Mouse (Mus musculus) stomach, embryonic 14.5 days (tissue): ENCODE results near the gene Htr3a. TPM values are rescaled to one million over a fixed set of nuclear protein-coding genes. Genes with fewer than 3 reads are reported as not detected.

ENCODE experiments used
- ATAC-seq: fragments of 200-750 bp; cut with Nextera tagmentation; 2 replicates; pipeline ENCODE4 v1.8.0; 2017; ENCODE audit warnings: low read depth, moderate TSS enrichment; ENCODE audit not compliant: insufficient number of reproducible peaks, insufficient read depth, low FRiP score
- H3K27ac ChIP-seq: fragments of 300-500 bp; sonication (generic); 2 replicates; pipeline ENCODE4 v1.5.1; 2014; ENCODE audit warnings: mild to moderate bottlenecking, low read length, moderate library complexity, mixed read lengths
- H3K27me3 ChIP-seq: fragments of 300-500 bp; sonication (generic); 2 replicates; pipeline ENCODE4 v1.6.1; 2014; ENCODE audit warnings: low read length, control low read depth, mixed read lengths; ENCODE audit not compliant: control insufficient read depth, insufficient read depth
- H3K36me3 ChIP-seq: fragments of 300-500 bp; sonication (generic); 2 replicates; pipeline ENCODE4 v1.6.1; 2014; ENCODE audit warnings: mild to moderate bottlenecking, control low read depth, low read length, moderate library complexity, mixed read lengths; ENCODE audit not compliant: control insufficient read depth, insufficient read depth
- H3K4me1 ChIP-seq: fragments of 300-500 bp; sonication (generic); 2 replicates; pipeline ENCODE4 v1.6.1; 2014; ENCODE audit warnings: low read length, control low read depth, mixed read lengths; ENCODE audit not compliant: control insufficient read depth, insufficient read depth
- H3K4me2 ChIP-seq: fragments of 300-500 bp; sonication (generic); replicated peaks from 2 replicates; pipeline ENCODE4 v1.6.1; 2014; ENCODE audit warnings: low read depth, low read length, control low read depth
- H3K4me3 ChIP-seq: fragments of 300-500 bp; sonication (generic); 2 replicates; pipeline ENCODE4 v1.5.1; 2014; ENCODE audit warnings: low read depth, low read length, control low read depth
- H3K9ac ChIP-seq: fragments of 300-500 bp; sonication (generic); replicated peaks from 2 replicates; pipeline ENCODE4 v1.6.1; 2014; ENCODE audit warnings: low read depth, mild to moderate bottlenecking, control low read depth, low read length, moderate library complexity, mixed read lengths
- H3K9me3 ChIP-seq: fragments of 300-500 bp; sonication (generic); 2 replicates; pipeline ENCODE4 v1.6.1; 2016; ENCODE audit warnings: low read depth, low read length, control low read depth; ENCODE audit not compliant: control insufficient read depth
- WGBS: fragments of 180-500 bp; shearing (Covaris S2); extraction: QIAGEN DNeasy Blood & Tissue Kit; methylation state at CpG from one replicate; pipeline ENCODE4 v1.1.7; 2014; 5-methylcytosine and 5-hydroxymethylcytosine counted together
- polyA plus RNA-seq: library from polyadenylated mRNA; unstranded; fragments of >200 nt; fragmentation: Nextera tagmentation; extraction: Ambion mirVana; gene quantifications from 2 replicates; pipeline ENCODE4 v1.2.1, GENCODE M21; 2014

The Htr3a gene
- polyA plus RNA-seq, 1 experiment from 2014 or later, result 0.77 TPM

DNA sequence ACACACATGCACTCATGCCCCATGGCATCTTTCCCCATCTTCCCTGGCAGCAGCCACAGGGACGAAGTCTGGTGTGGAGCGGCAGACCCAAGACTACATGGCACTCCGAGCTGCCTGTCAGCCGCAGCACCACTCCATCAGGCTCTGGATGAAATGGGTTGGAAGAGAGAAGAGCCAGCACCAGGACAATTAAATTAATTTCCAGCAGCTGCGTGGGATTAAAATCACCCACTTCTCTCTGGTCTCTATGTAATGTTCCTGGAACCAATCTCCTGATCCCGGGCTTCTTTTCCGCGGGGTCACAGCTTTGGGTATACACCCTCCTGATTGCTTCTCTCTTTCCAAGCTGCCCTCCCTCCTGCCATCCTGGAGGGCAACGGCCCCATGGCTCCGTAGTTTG lies 49.4 kb downstream of the Htr3a start:
- Histone ChIP-seq H3K4me3 (no peak overlapping the region), H3K9ac (no peak overlapping the region), H3K27me3 (no peaks in the 10 kb centered on the region), H3K27ac (no peak overlapping the region), H3K4me1 (no peaks in the 10 kb centered on the region), H3K4me2 (no peak overlapping the region), H3K9me3 (no peaks in the 10 kb centered on the region), H3K36me3 (no peaks in the 10 kb centered on the region)
- no peak for ATAC-seq
- WGBS, result 87% methylated on average over 10 of the region's 10 CpGs

DNA sequence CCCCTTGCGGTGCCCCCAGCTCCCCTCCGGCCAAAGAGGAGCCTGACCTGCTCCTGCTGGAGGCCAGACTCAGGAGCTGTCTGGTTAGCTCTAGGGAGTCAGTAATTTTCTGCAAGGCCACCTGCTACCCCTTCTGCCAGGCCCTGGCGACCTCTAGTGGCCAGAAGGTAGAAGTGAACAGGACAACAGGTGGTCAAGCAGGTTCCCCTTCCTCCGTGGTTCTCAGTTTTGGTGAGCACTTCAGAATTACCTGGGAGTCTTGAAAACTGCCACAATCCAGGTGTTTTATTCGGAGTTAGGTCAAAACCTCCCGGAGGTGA lies 50.4 kb downstream of the Htr3a start:
- Histone ChIP-seq H3K9ac (no peak overlapping the region), H3K4me2 (no peak overlapping the region), H3K4me3 (no peak overlapping the region), H3K36me3 (no peaks in the 10 kb centered on the region), H3K27me3 (no peaks in the 10 kb centered on the region), H3K27ac (no peak overlapping the region), H3K9me3 (no peaks in the 10 kb centered on the region), H3K4me1 (no peaks in the 10 kb centered on the region)
- peak; percentile 69; the same call in 1 of the 2 replicates for ATAC-seq
- 4% methylated on average over 6 of the region's 6 CpGs for WGBS

DNA sequence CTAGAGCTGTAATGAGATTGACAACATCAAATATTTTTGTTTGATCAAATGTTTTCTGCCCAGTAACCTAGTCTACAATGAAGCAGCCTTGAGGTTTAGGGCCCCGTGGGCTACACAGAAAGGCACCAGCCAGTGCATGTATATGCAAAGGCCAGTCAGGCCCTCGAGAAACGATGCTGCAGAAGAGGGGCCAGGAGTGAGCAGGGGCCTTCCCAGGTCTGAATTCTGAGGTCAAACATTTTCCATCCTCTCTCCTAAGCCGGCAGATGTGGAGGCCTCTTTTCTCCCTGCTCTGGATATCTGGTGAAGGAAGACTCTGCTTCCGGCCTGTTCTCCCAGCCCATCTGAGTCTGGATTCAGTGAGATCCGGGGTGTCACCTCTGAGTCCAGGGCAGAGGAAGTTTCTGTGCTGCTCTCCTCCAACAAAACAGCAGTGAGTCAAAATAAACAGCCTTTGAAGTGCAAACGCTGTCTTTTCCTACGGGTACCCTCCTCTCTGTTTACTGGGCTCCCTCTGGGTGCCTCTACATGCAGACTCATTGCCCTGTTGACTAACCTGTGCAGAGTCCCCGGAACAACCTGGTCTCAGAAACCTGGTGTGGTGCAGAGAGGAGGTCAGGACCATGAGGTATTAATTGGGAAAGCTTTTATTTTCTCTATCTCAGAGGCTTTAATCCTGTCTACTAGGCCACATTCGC lies 50.9 kb downstream of the Htr3a start:
- Histone ChIP-seq H3K27ac (no peak overlapping the region), H3K4me1 (no peaks in the 10 kb centered on the region), H3K4me3 (no peak overlapping the region), H3K27me3 (no peaks in the 10 kb centered on the region), H3K9ac (no peak overlapping the region), H3K4me2 (no peak overlapping the region), H3K9me3 (no peaks in the 10 kb centered on the region), H3K36me3 (no peaks in the 10 kb centered on the region)
- 24% methylated on average over 10 of the region's 10 CpGs for WGBS
- peak; percentile 37; the same call in 1 of the 2 replicates for ATAC-seq

DNA sequence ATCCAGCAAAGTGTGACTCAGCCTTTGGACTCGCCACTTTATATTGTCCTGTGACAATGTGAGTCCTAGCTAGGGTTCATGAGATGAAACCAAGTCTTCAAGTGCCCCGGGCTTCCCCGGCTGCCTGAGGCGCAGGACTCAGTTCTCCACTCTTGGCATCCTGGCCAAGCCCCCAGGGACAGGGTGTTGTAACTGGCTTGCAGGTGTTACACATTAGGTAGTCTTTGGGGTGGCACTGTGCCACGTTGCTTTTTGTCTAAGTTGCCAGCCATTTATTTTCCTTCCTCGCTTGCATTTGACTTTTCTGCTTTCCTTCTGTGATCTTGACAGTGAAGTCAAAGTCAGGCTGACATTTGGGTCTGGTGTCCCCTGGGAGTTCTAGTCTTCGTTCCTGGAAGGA lies 53.0 kb downstream of the Htr3a start:
- Histone ChIP-seq H3K9ac (no peak overlapping the region), H3K27ac (no peak overlapping the region)

DNA sequence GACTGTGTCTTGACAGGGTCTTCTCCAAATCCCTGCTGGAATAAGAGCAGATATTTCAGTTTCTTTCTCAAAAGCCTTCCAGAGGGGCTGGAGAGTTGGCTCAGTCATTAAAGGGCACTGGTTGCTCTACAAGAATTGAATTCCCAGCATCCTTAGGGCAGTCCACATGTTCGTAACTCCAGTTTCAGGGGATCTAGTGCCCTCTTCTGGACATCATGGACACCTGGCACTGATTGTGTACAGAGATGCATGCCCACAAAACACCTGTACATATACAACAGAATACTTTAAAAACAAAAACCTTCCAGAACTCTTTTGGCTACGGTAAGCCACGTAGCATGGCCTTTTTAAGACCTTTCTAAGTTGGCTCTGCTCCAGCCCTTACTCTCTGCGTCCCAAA lies 54.7 kb downstream of the Htr3a start:
- no peak overlapping the region for H3K27ac ChIP-seq
- H3K36me3 ChIP-seq, result no peaks in the 10 kb centered on the region
- H3K4me1 ChIP-seq, result no peaks in the 10 kb centered on the region
- H3K27me3 ChIP-seq, result no peaks in the 10 kb centered on the region
- no peaks in the 10 kb centered on the region for H3K9me3 ChIP-seq
- WGBS, result 85% methylated on average over 4 of the region's 4 CpGs
- ATAC-seq, result no peak
- H3K9ac ChIP-seq, result no peak overlapping the region
- H3K4me3 ChIP-seq, result no peak overlapping the region
- no peak overlapping the region for H3K4me2 ChIP-seq

More for the DNA sequence above, 53.0 kb downstream of the Htr3a start:
- no peak for ATAC-seq
- H3K27me3 ChIP-seq, result no peaks in the 10 kb centered on the region
- no peaks in the 10 kb centered on the region for H3K4me1 ChIP-seq
- no peaks in the 10 kb centered on the region for H3K36me3 ChIP-seq
- no peak overlapping the region for H3K4me2 ChIP-seq
- 78% methylated on average over 7 of the region's 7 CpGs for WGBS
- no peaks in the 10 kb centered on the region for H3K9me3 ChIP-seq
- H3K4me3 ChIP-seq, result no peak overlapping the region

DNA sequence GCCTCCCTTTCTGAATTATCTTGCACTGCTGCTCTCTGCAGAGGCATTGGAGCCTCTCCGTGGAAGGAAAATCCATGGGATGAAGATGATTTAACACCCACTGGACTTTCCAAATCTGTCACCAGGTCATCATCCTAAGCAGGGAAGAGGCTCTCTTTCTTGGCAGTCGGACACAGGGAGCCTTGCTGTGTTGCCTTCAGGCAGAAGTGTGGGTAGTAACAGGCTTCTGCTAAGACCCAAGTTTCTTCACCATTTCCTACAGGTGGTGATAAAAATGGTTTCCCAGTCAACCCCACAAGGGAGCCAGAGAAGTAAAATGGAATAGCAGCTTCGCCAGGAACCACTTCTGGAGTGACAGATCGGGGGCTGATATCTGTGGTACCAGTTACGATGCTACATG lies 61.4 kb downstream of the Htr3a start:
- H3K36me3 ChIP-seq, result no peaks in the 10 kb centered on the region
- no peaks in the 10 kb centered on the region for H3K9me3 ChIP-seq
- H3K27ac ChIP-seq, result no peak overlapping the region
- H3K4me2 ChIP-seq, result no peak overlapping the region
- no peaks in the 10 kb centered on the region for H3K27me3 ChIP-seq
- ATAC-seq, result no peak
- WGBS, result 89% methylated on average over 5 of the region's 5 CpGs
- no peaks in the 10 kb centered on the region for H3K4me1 ChIP-seq
- no peak overlapping the region for H3K9ac ChIP-seq
- H3K4me3 ChIP-seq, result no peak overlapping the region

Other genes with a start within 250 kb of the Htr3a start
- gene Zbtb16, start 74.9 kb downstream of the Htr3a start, polyA plus RNA-seq, result 4.4 and 6.6 TPM in 2 replicates
- 0.24 and 0.36 TPM in 2 replicates for gene Htr3b, start 53.9 kb upstream of the Htr3a start, polyA plus RNA-seq
- 34.5 and 37.3 TPM in 2 replicates for gene Usp28, start 74.3 kb upstream of the Htr3a start, polyA plus RNA-seq
- gene Zw10, start 144.5 kb upstream of the Htr3a start, polyA plus RNA-seq, result 43.2 and 44.8 TPM in 2 replicates
- 5.0 and 5.5 TPM in 2 replicates for gene Tmprss5, start 170.2 kb upstream of the Htr3a start, polyA plus RNA-seq